Mouse (Mus musculus): ENCODE measurements around the gene Arhgef2.

- TF ChIP-seq POLR2A (IDR thresholded peaks at IDR 0.05; ENCODE audit: extremely low read depth, insufficient read depth, low read length) (no peak; the same call in 1 of the 2 replicates), CTCF (IDR thresholded peaks at IDR 0.05; ENCODE audit: extremely low read depth, insufficient read depth, low read length) (no peak)
These were observed 30.8 kb downstream of the Arhgef2 start for GRCm38 (mm10) chr3:88636555-88636986.

Measured in cortical plate, adult 2 months (tissue).